Mouse (Mus musculus) thymus, postnatal 25 days (tissue): Measurements from ENCODE around the gene Isy1.

Experiments
- DNase-seq: peaks from one replicate; pipeline ENCODE4 v3.0.0; 2022

Isy1 gene

GRCm38 (mm10) chr6:87799576-87799975 lies 39.0 kb downstream of the Isy1 start:
- DNase-seq: no peak

GRCm38 (mm10) chr6:87797321-87797720 lies 41.3 kb downstream of the Isy1 start:
- no peak for DNase-seq

- no peak for DNase-seq
These were observed 42.2 kb downstream of the Isy1 start for GRCm38 (mm10) chr6:87796251-87796880.

GRCm38 (mm10) chr6:87795385-87796150 lies 43.0 kb downstream of the Isy1 start:
- no peak for DNase-seq

GRCm38 (mm10) chr6:87793821-87794510 lies 44.6 kb downstream of the Isy1 start:
- DNase-seq: no peak

GRCm38 (mm10) chr6:87791826-87792225 lies 46.8 kb downstream of the Isy1 start:
- no peak for DNase-seq

GRCm38 (mm10) chr6:87790779-87791480 lies 47.7 kb downstream of the Isy1 start:
- DNase-seq: no peak

GRCm38 (mm10) chr6:87789791-87790190 lies 48.8 kb downstream of the Isy1 start:
- no peak for DNase-seq

- no peak for DNase-seq
These were observed 49.6 kb downstream of the Isy1 start for GRCm38 (mm10) chr6:87788896-87789587.

- no peak for DNase-seq
These were observed 50.2 kb downstream of the Isy1 start for GRCm38 (mm10) chr6:87788266-87788895.

GRCm38 (mm10) chr6:87787108-87787890 lies 51.3 kb downstream of the Isy1 start:
- no peak for DNase-seq

- DNase-seq: no peak
These were observed 52.0 kb downstream of the Isy1 start for GRCm38 (mm10) chr6:87786621-87787020.

- no peak for DNase-seq
These were observed 54.6 kb downstream of the Isy1 start for GRCm38 (mm10) chr6:87784033-87784432.

- no peak for DNase-seq
These were observed 57.9 kb downstream of the Isy1 start for GRCm38 (mm10) chr6:87780546-87781301.

GRCm38 (mm10) chr6:87779174-87780165 lies 59.1 kb downstream of the Isy1 start:
- no peak for DNase-seq

- DNase-seq: no peak
These were observed 60.1 kb downstream of the Isy1 start for GRCm38 (mm10) chr6:87778294-87779173.

- no peak for DNase-seq
These were observed 60.8 kb downstream of the Isy1 start, which contains the start of gene Gp9 for GRCm38 (mm10) chr6:87777842-87778241. Gene Gp9 (plus strand): TSS chr6:87778072.

GRCm38 (mm10) chr6:87776663-87777062 lies 61.9 kb downstream of the Isy1 start:
- DNase-seq: no peak
